Mouse (Mus musculus) myocyte (in vitro differentiated cells): ENCODE results near the gene Aff3. TPM values are rescaled to one million over a fixed set of nuclear protein-coding genes. Genes with fewer than 3 reads are reported as not detected.

ENCODE experiments used
- H3K27me3 ChIP-seq: one replicate; pipeline ENCODE4 v1.6.1; 2011; ENCODE audit not compliant: control insufficient read depth, insufficient read depth, insufficient read length
- H3K36me3 ChIP-seq: one replicate; pipeline ENCODE4 v1.6.1; 2011; ENCODE audit not compliant: control insufficient read depth, insufficient read depth
- H3K4me2 ChIP-seq: one replicate; pipeline ENCODE4 v1.6.1; 2011; ENCODE audit warnings: low read depth, control low read depth
- H3K4me3 ChIP-seq: one replicate; pipeline ENCODE4 v1.5.1; 2011; ENCODE audit warnings: mild to moderate bottlenecking, control low read depth, moderate library complexity
- H3K79me2 ChIP-seq: one replicate; pipeline ENCODE4 v1.6.1; 2011; ENCODE audit not compliant: control insufficient read depth, insufficient read depth
- H3ac ChIP-seq: one replicate; pipeline ENCODE4 v1.6.1; 2011; ENCODE audit not compliant: control insufficient read depth, insufficient read length
- CEBPB ChIP-seq: IDR thresholded peaks from 2 replicates; pipeline ENCODE4 v1.6.1; 2011; ENCODE audit warnings: mild to moderate bottlenecking, moderate library complexity; ENCODE audit not compliant: poor library complexity, insufficient read depth, severe bottlenecking
- E2F4 ChIP-seq: IDR thresholded peaks from one replicate; pipeline ENCODE4 v1.6.1; 2011; ENCODE audit warnings: mild to moderate bottlenecking, control low read depth, moderate library complexity; ENCODE audit not compliant: insufficient read depth
- MAX ChIP-seq: IDR thresholded peaks from one replicate; pipeline ENCODE4 v1.6.1; 2011; ENCODE audit warnings: low read depth, mild to moderate bottlenecking, control low read depth
- MYOD1 ChIP-seq, 3 experiments: IDR thresholded peaks; one replicate each; pipeline ENCODE4 v1.6.1; 2011; ENCODE audit warnings: control low read depth in 2 of 3, low read depth in 2 of 3, mild to moderate bottlenecking in 2 of 3, moderate library complexity in 1 of 3; ENCODE audit not compliant: insufficient read length in 2 of 3, control insufficient read depth in 1 of 3
- MYOG ChIP-seq, 3 experiments: IDR thresholded peaks; one replicate each; pipeline ENCODE4 v1.6.1; 2011; ENCODE audit warnings: control low read depth in 2 of 3, low read depth in 2 of 3, mild to moderate bottlenecking in 2 of 3; ENCODE audit not compliant: insufficient read length in 2 of 3, control insufficient read depth in 1 of 3, insufficient read depth in 1 of 3
- POLR2A ChIP-seq: IDR thresholded peaks from one replicate; pipeline ENCODE4 v1.6.1; 2011; ENCODE audit warnings: low read depth, mild to moderate bottlenecking, control low read depth, moderate library complexity; ENCODE audit not compliant: insufficient read length
- POLR2AphosphoS2 ChIP-seq: IDR thresholded peaks from one replicate; pipeline ENCODE4 v1.6.1; 2011; ENCODE audit warnings: low read depth, control low read depth; ENCODE audit not compliant: insufficient read length
- REST ChIP-seq: IDR thresholded peaks from one replicate; pipeline ENCODE4 v1.6.1; 2011; ENCODE audit warnings: mild to moderate bottlenecking, control low read depth, moderate library complexity; ENCODE audit not compliant: insufficient read depth, insufficient read length
- SRF ChIP-seq: IDR thresholded peaks from one replicate; pipeline ENCODE4 v1.6.1; 2011; ENCODE audit warnings: low read depth; ENCODE audit not compliant: control insufficient read depth, insufficient read length
- TCF12 ChIP-seq: IDR thresholded peaks from one replicate; pipeline ENCODE4 v1.6.1; 2011; ENCODE audit warnings: mild to moderate bottlenecking, control low read depth; ENCODE audit not compliant: poor library complexity, insufficient read depth, severe bottlenecking
- TCF3 ChIP-seq: IDR thresholded peaks from one replicate; pipeline ENCODE4 v1.6.1; 2011; ENCODE audit warnings: low read depth, control low read depth; ENCODE audit not compliant: insufficient read length
- USF1 ChIP-seq: IDR thresholded peaks from one replicate; pipeline ENCODE4 v1.6.1; 2011; ENCODE audit warnings: low read depth, mild to moderate bottlenecking, control low read depth, moderate library complexity
- polyA plus RNA-seq: library from polyadenylated mRNA; unstranded; fragments of >200 nt; fragmentation: generic; extraction: Trizol; gene quantifications from one replicate; pipeline ENCODE4 v1.2.1, GENCODE M21; 2012; ENCODE audit warnings: missing spikeins

Aff3 gene
- polyA plus RNA-seq, 1 experiment, result not detected

DNA sequence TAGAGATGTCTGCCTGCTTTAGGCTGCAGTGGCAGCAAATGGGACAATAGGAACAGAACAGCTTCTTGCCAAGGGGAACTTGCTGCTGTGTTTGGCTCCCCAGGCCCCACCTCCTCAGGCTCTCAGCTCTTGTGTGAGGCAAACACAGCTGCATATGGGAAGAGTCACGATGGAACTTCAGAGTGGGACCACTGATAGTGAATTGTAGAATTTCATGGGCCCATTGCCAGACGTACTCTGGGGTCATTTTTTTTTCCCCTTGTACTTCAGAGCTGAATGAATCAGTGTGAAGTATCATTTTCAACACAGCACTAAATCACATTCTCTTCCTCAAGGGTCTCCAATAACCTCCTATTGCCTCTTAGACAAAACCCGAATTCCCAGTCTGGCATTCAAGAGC is 451.4 kb downstream of the Aff3 start:
- no peaks in the 10 kb centered on the region for H3K36me3 ChIP-seq
- no peak overlapping the region for H3K4me2 ChIP-seq
- peaks cover 16% of the 10 kb centered on the region for H3K27me3 ChIP-seq
- H3K4me3 ChIP-seq, result no peak overlapping the region
- H3K79me2 ChIP-seq, result no peaks in the 10 kb centered on the region
- TF ChIP-seq POLR2AphosphoS2 (no peak), MYOG (IDR thresholded peaks at IDR 0.05; ENCODE audit: control insufficient read depth in 1 of 3, insufficient read depth in 1 of 3, insufficient read length in 2 of 3, low read depth in 2 of 3) (no peak), POLR2A (no peak), SRF (no peak), TCF12 (no peak), E2F4 (no peak), REST (no peak), MYOD1 (IDR thresholded peaks at IDR 0.05; ENCODE audit: control insufficient read depth in 1 of 3, insufficient read length in 2 of 3, low read depth in 2 of 3) (no peak), MAX (no peak), USF1 (no peak), CEBPB (no peak), TCF3 (no peak)
- no peak overlapping the region for H3ac ChIP-seq

DNA sequence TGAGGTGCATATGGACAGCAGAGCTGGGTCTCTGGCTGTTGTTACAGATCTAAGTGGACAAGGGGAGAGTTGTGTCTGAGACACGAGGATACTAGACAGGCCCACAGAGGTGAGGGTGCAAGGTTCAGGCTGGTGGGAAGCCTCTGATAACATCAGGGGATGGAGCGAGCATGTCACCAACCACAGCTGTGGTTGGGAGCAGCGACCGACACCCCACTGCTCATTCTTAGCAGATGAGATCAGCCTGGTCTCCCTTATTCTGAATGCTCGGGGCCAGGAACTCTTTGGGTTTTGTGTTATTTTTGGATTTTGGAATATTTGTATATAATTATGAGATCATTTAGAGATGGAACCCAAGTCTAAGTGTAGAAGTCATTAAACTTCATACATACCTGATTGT is 452.4 kb downstream of the Aff3 start:
- TF ChIP-seq MYOD1 (IDR thresholded peaks at IDR 0.05; ENCODE audit: control insufficient read depth in 1 of 3, insufficient read length in 2 of 3, low read depth in 2 of 3) (no peak), TCF12 (no peak), MAX (no peak), MYOG (IDR thresholded peaks at IDR 0.05; ENCODE audit: control insufficient read depth in 1 of 3, insufficient read depth in 1 of 3, insufficient read length in 2 of 3, low read depth in 2 of 3) (no peak), SRF (no peak), CEBPB (no peak), USF1 (no peak), REST (no peak), POLR2AphosphoS2 (no peak), TCF3 (no peak), E2F4 (no peak), POLR2A (no peak)
- H3K4me3 ChIP-seq, result no peak overlapping the region
- peaks cover 9% of the 10 kb centered on the region for H3K27me3 ChIP-seq
- H3ac ChIP-seq, result no peak overlapping the region
- no peaks in the 10 kb centered on the region for H3K36me3 ChIP-seq
- H3K4me2 ChIP-seq, result no peak overlapping the region
- H3K79me2 ChIP-seq, result no peaks in the 10 kb centered on the region

DNA sequence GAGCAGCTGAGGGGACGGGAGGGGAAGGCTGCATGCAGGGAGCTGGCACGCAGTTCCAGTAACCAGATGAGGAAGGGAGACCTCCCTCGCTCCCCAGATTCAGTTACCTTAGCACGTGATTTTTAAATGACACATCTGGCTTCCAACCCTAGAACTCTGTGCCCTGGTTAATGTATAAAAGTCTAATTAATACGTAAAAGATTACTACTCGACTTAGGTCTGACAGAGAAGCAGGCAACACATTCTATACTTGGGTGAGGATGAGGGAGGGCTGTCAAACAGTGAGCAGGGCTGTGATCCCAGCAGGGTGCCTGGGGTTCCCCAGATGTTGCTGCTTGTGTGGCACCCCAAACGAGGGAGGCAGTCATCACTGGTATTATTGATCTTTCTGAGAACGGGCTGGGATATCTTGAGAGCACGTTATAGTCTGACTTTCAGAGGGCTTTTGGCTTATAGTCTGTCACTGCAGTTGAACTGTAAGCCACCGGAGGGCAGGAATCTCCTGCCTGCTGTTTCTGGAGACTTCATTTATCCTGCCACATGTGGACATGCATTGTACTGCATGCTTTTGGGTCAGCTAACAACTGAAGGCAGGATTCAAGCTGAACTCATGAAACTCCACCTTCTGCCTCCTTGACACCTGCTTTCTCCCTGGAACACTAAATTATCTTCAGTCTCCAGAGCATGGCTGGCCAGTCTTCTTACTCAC is 462.1 kb downstream of the Aff3 start:
- Histone ChIP-seq H3K36me3 (no peaks in the 10 kb centered on the region), H3ac (no peak overlapping the region), H3K79me2 (no peaks in the 10 kb centered on the region), H3K4me3 (no peak overlapping the region), H3K27me3 (peaks cover 16% of the 10 kb centered on the region), H3K4me2 (no peak overlapping the region)
- no peak for TF ChIP-seq E2F4
- no peak for TF ChIP-seq SRF
- TF ChIP-seq TCF12, result no peak
- no peak for TF ChIP-seq POLR2A

DNA sequence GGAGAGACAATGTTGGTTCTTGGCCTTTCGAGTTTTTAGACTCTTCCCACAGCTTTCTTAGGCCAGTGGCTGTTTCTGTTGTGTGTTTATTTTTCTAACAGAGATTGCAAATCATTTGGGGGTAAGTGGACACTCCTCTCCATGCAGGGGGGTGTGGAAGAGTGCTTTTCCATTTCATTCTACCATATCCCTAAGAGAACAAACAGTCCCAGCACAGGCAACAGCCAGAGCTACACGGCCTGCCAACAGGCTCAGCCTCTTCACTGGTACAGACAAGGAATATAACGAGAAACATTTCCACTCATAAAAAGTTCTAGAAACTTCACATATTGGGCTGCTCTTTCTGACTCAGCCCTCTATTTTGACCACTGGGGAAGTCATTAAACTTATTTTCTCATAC is 463.0 kb downstream of the Aff3 start:
- H3K4me3 ChIP-seq, result no peak overlapping the region
- H3K79me2 ChIP-seq, result no peaks in the 10 kb centered on the region
- no peak overlapping the region for H3ac ChIP-seq
- TF ChIP-seq TCF3 (no peak), REST (no peak), E2F4 (no peak), MAX (no peak), USF1 (no peak), MYOG (IDR thresholded peaks at IDR 0.05; ENCODE audit: control insufficient read depth in 1 of 3, insufficient read depth in 1 of 3, insufficient read length in 2 of 3, low read depth in 2 of 3) (no peak), SRF (no peak), TCF12 (no peak), MYOD1 (IDR thresholded peaks at IDR 0.05; ENCODE audit: control insufficient read depth in 1 of 3, insufficient read length in 2 of 3, low read depth in 2 of 3) (no peak), CEBPB (no peak), POLR2AphosphoS2 (no peak), POLR2A (no peak)
- no peaks in the 10 kb centered on the region for H3K36me3 ChIP-seq
- H3K27me3 ChIP-seq, result peaks cover 16% of the 10 kb centered on the region
- no peak overlapping the region for H3K4me2 ChIP-seq
